Mouse (Mus musculus): Measurements from ENCODE around the gene Serac1.

DNA sequence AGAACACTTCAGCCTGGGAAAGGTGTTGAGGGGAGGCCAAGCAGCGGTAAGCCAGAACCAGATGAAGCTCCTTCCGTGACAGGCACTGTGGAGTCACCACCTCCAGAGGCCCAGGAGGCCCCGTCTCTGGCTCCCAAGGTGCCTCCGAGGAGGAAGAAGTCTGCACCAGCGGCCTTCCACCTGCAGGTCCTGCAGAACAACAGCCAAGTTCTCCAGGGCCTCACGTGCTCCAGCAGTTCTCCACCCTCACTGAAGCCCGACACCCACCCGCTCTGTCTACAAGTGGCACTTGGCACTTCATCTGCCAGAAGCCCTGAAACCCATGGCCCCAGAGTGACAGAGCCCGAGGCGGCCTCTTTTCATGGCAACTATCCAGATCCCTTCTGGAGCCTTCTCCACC, 42.0 kb downstream of the Serac1 start:
- no peak for TF ChIP-seq POLR2A (IDR thresholded peaks at IDR 0.05; ENCODE audit: extremely low read depth, insufficient read depth, low read length)
- TF ChIP-seq CTCF (IDR thresholded peaks at IDR 0.05; ENCODE audit: extremely low read depth, insufficient read depth, low read length) = no peak
